Mouse (Mus musculus) Patski (cell line): ENCODE results near the gene Lingo1. TPM values are rescaled to one million over a fixed set of nuclear protein-coding genes. Genes with fewer than 3 reads are reported as not detected.

ENCODE experiments used
- ATAC-seq: fragments of 100-300 bp; one replicate; pipeline ENCODE4 v1.8.0; 2021
- CTCF ChIA-PET: fragments of 350-600 bp; sonication (Branson Sonifier 250); formaldehyde crosslinking; loops from one replicate; lab custom pipeline; 2022; ENCODE audit warnings: inconsistent platforms; lab: Charles Lee
- POLR2A ChIA-PET: fragments of 350-600 bp; sonication (Branson Sonifier 250); formaldehyde crosslinking; loops from one replicate; lab custom pipeline; 2022; ENCODE audit warnings: antibody characterized with exemption, inconsistent platforms; lab: Charles Lee
- DNase-seq: peaks from one replicate; pipeline ENCODE4 v3.0.0-alpha.2; 2011; ENCODE audit warnings: low read depth, low spot score
- H3K27me3 ChIP-seq: fragments of 371-371 bp; one replicate; pipeline ENCODE4 v1.5.1; 2021
- CTCF ChIP-seq: fragments of 100-300 bp; IDR thresholded peaks from one replicate; pipeline ENCODE4 v1.5.1; 2021
- in situ Hi-C: fragments of 300-500 bp; cut with MboI; formaldehyde crosslinking; loops from 3 replicates; pipeline ENCODE4 v1.11.1; 2018; ENCODE audit warnings: low pct_unique_long_range_greater_than_20kb, mixed read lengths
- polyA plus RNA-seq: library from polyadenylated mRNA; unstranded; gene quantifications from one replicate; pipeline ENCODE4 v1.2.3, GENCODE M21; 2021

Lingo1 gene
- polyA plus RNA-seq, 1 experiment from 2014 or later = 0.06 TPM

DNA sequence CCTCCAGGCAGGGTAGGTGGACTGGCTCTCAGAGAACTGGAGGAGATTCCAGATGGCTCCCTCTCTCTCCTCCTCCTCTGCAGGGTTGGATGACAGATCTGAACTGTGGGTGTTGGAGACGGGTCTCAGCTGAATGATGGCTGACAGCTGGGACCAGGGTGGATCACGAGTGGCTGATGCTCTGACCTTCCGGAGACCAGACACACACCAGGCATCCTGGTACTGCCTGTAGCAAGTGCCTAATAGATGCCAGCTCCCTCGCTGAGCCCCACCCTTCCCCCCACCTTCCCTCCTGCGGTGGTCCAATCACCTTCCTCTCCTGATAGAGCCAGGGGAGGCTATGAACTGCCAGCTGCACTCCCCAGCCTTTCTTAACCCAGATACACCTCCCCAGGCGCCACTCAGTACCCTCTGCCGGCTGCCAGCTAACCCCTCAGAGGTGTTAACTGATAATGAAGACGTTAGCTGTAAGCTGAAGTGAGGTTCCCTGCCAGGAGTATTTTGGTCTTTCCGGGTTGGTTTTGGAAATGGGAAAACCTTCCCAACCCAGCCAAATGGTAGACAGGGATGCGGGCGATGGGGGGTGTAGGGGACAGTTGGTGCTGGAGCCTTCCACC lies 126.6 kb downstream of the Lingo1 start:
- in situ Hi-C loops = no loop called here
- ATAC-seq (no peak), DNase-seq (no peak)
- H3K27me3 ChIP-seq = peaks cover 57% of the 10 kb centered on the region
- ChIA-PET CTCF (no interaction called here), POLR2A (no interaction called here)
- TF ChIP-seq CTCF = no peak

DNA sequence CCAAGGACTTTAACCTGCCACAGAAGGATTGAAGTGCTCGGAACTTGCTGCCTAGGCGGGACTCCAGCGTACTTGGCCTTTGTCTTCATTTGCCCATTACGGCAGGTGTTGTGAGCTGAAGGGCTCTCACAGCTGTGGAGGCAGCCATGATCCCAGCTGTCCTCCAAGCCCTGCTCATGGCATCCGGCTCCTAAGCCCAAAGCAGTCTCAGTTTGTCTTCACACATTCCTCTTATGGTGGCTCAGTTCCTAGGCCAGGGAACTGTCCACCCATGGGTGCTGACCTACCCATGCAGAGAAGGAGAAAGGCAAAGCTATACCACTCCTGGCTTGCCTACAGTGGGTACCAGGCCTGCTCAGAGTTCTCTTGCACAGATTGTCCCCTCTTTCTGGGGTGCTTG lies 132.1 kb downstream of the Lingo1 start:
- CTCF ChIA-PET = interaction anchor here (1.0 kb wide), 1 partner anchor 115 kb away, joined by 3 read pairs; no protein-coding TSS in a partner anchor
- in situ Hi-C loops = no loop called here
- DNase-seq (no peak), ATAC-seq (no peak)
- peaks cover 48% of the 10 kb centered on the region for H3K27me3 ChIP-seq
- TF ChIP-seq CTCF = no peak
- POLR2A ChIA-PET = no interaction called here

- CTCF ChIA-PET = no interaction called here
- POLR2A ChIA-PET = no interaction called here
- no peak for DNase-seq
- in situ Hi-C loops = no loop called here
- peaks cover 46% of the 10 kb centered on the region for H3K27me3 ChIP-seq
- no peak for TF ChIP-seq CTCF
- ATAC-seq = no peak
Measured at GRCm38 (mm10) chr9:56662946-56663345, 133.3 kb downstream of the Lingo1 start.

- TF ChIP-seq CTCF = no peak
- no peak for ATAC-seq
- CTCF ChIA-PET = no interaction called here
- in situ Hi-C loops = no loop called here
- POLR2A ChIA-PET = no interaction called here
- peaks cover 45% of the 10 kb centered on the region for H3K27me3 ChIP-seq
- DNase-seq = no peak
Measured at GRCm38 (mm10) chr9:56662405-56662804, 133.9 kb downstream of the Lingo1 start.

DNA sequence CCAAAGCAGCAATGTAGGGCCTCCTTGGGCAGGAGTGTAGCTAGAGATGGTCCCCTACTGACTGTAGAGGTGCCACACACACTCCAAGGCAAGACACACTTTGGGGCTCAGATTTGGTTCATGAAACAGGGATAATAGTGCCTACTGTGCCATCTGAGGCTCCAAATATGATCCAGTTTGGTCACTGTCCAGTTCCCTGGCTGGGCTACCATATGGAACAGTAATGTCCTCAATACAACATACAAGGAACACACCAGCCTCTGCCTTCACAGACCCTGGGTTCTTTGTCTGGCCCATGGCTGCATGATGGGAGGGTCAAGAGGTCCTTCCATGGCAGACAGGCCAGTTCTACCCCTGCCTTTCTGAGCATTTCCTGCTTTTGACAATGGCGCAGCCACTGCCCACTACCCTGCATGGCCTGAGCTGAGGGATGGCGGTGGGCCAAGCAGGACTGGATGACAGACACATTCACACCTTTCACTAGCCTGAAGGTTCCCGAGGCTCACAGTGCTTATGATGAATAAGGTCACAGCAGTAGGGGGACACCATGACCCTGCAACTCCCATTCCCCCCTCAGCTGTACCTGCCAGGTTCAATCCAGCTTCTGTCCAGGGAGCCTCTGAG lies 134.9 kb downstream of the Lingo1 start:
- H3K27me3 ChIP-seq = peaks cover 45% of the 10 kb centered on the region
- no peak for TF ChIP-seq CTCF
- ChIA-PET CTCF (no interaction called here), POLR2A (no interaction called here)
- no peak for ATAC-seq
- in situ Hi-C loops = no loop called here
- DNase-seq = no peak

GRCm38 (mm10) chr9:56658580-56658979 lies 137.7 kb downstream of the Lingo1 start:
- no peak for TF ChIP-seq CTCF
- peaks cover 43% of the 10 kb centered on the region for H3K27me3 ChIP-seq
- ATAC-seq (no peak), DNase-seq (no peak)
- POLR2A ChIA-PET = no interaction called here
- in situ Hi-C loops = no loop called here
- CTCF ChIA-PET = no interaction called here

DNA sequence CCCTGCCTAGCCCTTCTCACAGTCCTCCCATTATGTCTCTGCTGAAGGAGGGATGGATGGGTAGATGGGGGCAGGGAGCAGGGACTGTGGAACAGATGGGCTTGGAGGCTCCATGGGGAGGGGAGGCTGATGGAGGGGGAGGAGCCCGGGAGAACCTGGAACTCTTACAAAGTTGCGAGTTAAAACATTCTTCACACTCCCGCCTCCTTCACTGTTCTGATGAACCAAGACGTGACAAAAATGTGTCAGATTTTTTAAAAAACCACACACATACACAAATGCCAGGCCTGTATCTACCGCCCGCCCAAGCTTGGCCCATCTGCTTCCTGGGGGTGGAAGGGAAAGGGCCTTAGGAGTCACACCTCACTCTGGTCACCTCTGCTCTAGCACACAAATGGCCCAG lies 138.3 kb downstream of the Lingo1 start:
- CTCF ChIA-PET = no interaction called here
- no peak for DNase-seq
- ATAC-seq = no peak
- in situ Hi-C loops = no loop called here
- peaks cover 46% of the 10 kb centered on the region for H3K27me3 ChIP-seq
- no peak for TF ChIP-seq CTCF
- POLR2A ChIA-PET = no interaction called here

DNA sequence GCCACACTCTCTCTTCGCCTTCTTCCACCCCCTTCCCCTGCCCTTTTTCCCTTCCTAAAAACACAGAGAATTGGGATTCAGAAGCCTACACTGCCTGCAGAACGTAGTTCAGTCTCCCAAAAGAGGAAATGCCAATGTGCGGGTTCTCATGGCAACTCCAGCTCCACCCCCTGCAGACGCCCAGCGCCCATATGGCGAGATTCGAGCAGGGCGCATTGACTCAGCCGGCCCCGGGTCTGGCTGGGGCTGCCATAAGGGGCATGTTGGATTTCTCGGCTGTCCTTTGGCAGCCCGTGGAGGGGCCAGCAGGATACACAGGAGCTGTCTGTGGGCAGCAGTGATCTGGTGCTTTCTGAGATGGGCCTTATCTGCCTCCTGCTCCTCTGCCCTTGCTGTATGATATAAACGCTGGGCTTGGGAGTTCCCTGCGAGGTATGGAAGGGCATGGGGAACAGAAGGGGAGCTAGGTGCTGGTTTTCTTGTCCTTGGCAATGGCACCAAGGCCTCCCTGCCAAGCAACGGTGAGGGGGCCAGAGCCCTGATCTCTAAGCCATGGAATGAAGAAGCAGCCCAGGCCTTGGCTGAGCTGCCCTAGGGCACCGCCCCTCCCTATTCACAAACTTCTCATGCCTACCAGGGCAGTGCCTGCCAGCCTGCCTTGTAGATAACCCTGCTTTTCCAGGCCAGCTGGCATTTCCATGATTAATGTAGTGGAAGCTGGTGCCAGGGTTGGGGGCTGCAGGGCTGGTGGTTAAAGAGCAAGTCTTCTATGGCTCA lies 139.3 kb downstream of the Lingo1 start:
- POLR2A ChIA-PET = interaction anchor here (0.6 kb wide), 1 partner anchor 26 kb away, joined by 3 read pairs; no protein-coding TSS in a partner anchor
- no peak for TF ChIP-seq CTCF
- peaks cover 56% of the 10 kb centered on the region for H3K27me3 ChIP-seq
- no peak for ATAC-seq
- no peak for DNase-seq
- CTCF ChIA-PET = interaction anchor here (1.0 kb wide), 1 partner anchor 21 kb away, joined by 3 read pairs; no protein-coding TSS in a partner anchor
- in situ Hi-C loops = no loop called here

DNA sequence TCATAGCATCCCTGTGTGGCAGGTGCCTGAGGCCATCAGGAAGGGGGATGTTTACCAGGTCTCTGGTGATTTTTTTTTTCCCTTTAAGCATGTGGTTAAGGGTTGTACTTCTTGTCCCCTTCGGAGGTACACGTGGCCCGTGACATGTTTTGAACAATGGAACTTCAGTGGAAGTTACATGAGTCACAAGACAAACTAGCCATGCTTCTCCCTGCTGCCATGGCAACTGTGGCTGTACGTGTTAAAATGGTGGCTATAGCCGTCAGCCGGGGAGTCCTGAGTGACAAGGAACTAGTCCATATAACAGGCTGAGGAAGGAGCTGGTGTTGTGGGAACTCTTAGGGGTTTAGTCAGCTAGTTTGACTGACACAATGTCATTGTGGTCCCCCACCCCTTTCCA lies 141.1 kb downstream of the Lingo1 start:
- peaks cover 50% of the 10 kb centered on the region for H3K27me3 ChIP-seq
- in situ Hi-C loops = no loop called here
- TF ChIP-seq CTCF = no peak
- CTCF ChIA-PET = no interaction called here
- no peak for ATAC-seq
- DNase-seq = no peak
- POLR2A ChIA-PET = interaction anchor here (0.7 to 1.5 kb wide), 2 partner anchors 10 to 894 kb away, joined by 3 to 5 read pairs; no protein-coding TSS in a partner anchor

- no peak for ATAC-seq
- ChIA-PET CTCF (no interaction called here), POLR2A (no interaction called here)
- TF ChIP-seq CTCF = no peak
- no peak for DNase-seq
- H3K27me3 ChIP-seq = peaks cover 38% of the 10 kb centered on the region
- in situ Hi-C loops = no loop called here
Measured at GRCm38 (mm10) chr9:56652551-56652950, 143.7 kb downstream of the Lingo1 start.

DNA sequence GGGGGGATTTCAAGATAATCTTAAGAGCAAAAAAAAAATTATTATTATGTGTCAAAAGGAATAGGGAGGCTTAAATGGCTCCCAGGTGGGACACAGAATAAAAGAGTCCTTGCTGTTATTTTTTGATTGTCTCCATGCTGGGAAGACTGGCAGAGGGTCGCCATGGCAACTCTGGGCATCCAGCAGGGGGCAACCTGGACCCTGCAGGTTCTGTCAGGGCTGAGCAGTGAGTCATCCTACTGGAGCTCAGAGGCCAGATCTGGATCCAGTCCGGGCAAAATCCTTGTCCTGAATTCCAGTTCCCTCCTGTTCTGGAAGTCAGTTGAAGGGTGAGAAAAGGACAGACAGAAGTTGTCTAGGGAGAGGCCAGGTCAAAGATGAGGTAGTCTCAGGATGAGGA lies 144.7 kb downstream of the Lingo1 start:
- DNase-seq (no peak), ATAC-seq (no peak)
- TF ChIP-seq CTCF = no peak
- in situ Hi-C loops = no loop called here
- ChIA-PET CTCF (no interaction called here), POLR2A (no interaction called here)
- H3K27me3 ChIP-seq = peaks cover 33% of the 10 kb centered on the region
